Comparison of ENCODE assay signal across 27 mouse cellular contexts in genomic region chr5:117376331-117376761, GRCm38 (mm10). TPM values are rescaled to one million over a fixed set of nuclear protein-coding genes. Genes with fewer than 3 reads are reported as not detected.
DNase-seq lines count a peak whose midpoint lies in the region; ATAC-seq and TF ChIP-seq lines count a peak whose summit lies in the region.
"Had no signal": no experiment of that assay in that cellular context is flagged by ENCODE, and none has a peak within 500 bp of the region (broad histone marks: within the 10 kb centered on the region; RNA-seq: fewer than 3 reads in every experiment).

No protein-coding gene starts in this region.

- 0 out of 2 replicates have a peak overlapping the region, but pooled peaks have one; percentile 3 for H3K27ac ChIP-seq in intestine, postnatal 0 days (ENCODE audit: low read depth, low read length)
- no peak overlapping the region for H3K27ac ChIP-seq in intestine, embryonic 15.5 days
- no peak overlapping the region for H3K27ac ChIP-seq in stomach, postnatal 0 days (replicated peaks)
- H3K27ac ChIP-seq: forebrain, embryonic 10.5 days; gastrocnemius, adult 2 months; heart, embryonic 15.5 days; hindbrain, embryonic 14.5 days; limb, embryonic 12.5 days; liver, embryonic 13.5 days; midbrain, embryonic 13.5 days; stomach, embryonic 15.5 days had no signal

- H3K36me3 ChIP-seq in intestine, postnatal 0 days (ENCODE audit: control insufficient read depth, insufficient read depth) = peaks cover 90% of the 10 kb centered on the region
- peaks cover 58% of the 10 kb centered on the region for H3K36me3 ChIP-seq in intestine, embryonic 15.5 days
- H3K36me3 ChIP-seq in stomach, postnatal 0 days (ENCODE audit: control insufficient read depth, insufficient read depth, low read length) = peaks cover 37% of the 10 kb centered on the region

- no peak for ATAC-seq in intestine, postnatal 0 days
- no peak for ATAC-seq in intestine, embryonic 15.5 days
- no peak for ATAC-seq in stomach, postnatal 0 days (ENCODE audit: low FRiP score, low TSS enrichment)
- ATAC-seq: CD4-positive, CD25-positive, alpha-beta regulatory T cell, adult 4 months; forebrain, embryonic 16.5 days; inflammation-experienced regulatory T-cells, adult 6 months; midbrain, embryonic 13.5 days had no signal

- H3K4me3 ChIP-seq in intestine, postnatal 0 days (ENCODE audit: low read depth, low read length) = no peak overlapping the region
- H3K4me3 ChIP-seq in intestine, embryonic 15.5 days (replicated peaks) = no peak overlapping the region
- H3K4me3 ChIP-seq in stomach, postnatal 0 days (ENCODE audit: low read depth, low read length) = no peak overlapping the region
- H3K4me3 ChIP-seq: forebrain, embryonic 10.5 days; gastrocnemius, adult 2 months; heart, embryonic 15.5 days; limb, embryonic 12.5 days; liver, embryonic 13.5 days; megakaryocyte, embryonic 14.5 days; midbrain, embryonic 13.5 days; stomach, embryonic 15.5 days had no signal

- H3K4me1 ChIP-seq in intestine, postnatal 0 days (replicated peaks; ENCODE audit: control insufficient read depth, insufficient read depth, low read length) = no peaks in the 10 kb centered on the region
- no peaks in the 10 kb centered on the region for H3K4me1 ChIP-seq in intestine, embryonic 15.5 days (replicated peaks)
- H3K4me1 ChIP-seq in stomach, postnatal 0 days (replicated peaks; ENCODE audit: control insufficient read depth, insufficient read depth) = no peaks in the 10 kb centered on the region
- H3K4me1 ChIP-seq: forebrain, embryonic 10.5 days; heart, embryonic 15.5 days; liver, embryonic 13.5 days; midbrain, embryonic 13.5 days; stomach, embryonic 15.5 days had no signal

- TF ChIP-seq CTCF in intestine, postnatal 0 days (IDR thresholded peaks at IDR 0.05; ENCODE audit: low read depth) = no peak
- no peak for TF ChIP-seq CTCF in stomach, postnatal 0 days (IDR thresholded peaks at IDR 0.05; ENCODE audit: low read depth)

- TF ChIP-seq EP300 in stomach, postnatal 0 days (optimal IDR thresholded peaks at IDR 0.05) = no peak

- H3K9ac ChIP-seq in intestine, postnatal 0 days (ENCODE audit: low read depth, low read length) = no peak overlapping the region
- no peak overlapping the region for H3K9ac ChIP-seq in intestine, embryonic 15.5 days
- H3K9ac ChIP-seq in stomach, postnatal 0 days (ENCODE audit: low read length) = no peak overlapping the region
- H3K9ac ChIP-seq: heart, embryonic 15.5 days; hindbrain, embryonic 14.5 days; limb, embryonic 12.5 days; liver, embryonic 13.5 days; midbrain, embryonic 13.5 days; stomach, embryonic 15.5 days had no signal

- no peaks in the 10 kb centered on the region for H3K9me3 ChIP-seq in intestine, postnatal 0 days (ENCODE audit: control insufficient read depth)
- no peaks in the 10 kb centered on the region for H3K9me3 ChIP-seq in intestine, embryonic 15.5 days
- H3K9me3 ChIP-seq in stomach, postnatal 0 days (ENCODE audit: control insufficient read depth, low read length) = no peaks in the 10 kb centered on the region
- H3K9me3 ChIP-seq: forebrain, embryonic 10.5 days; heart, embryonic 15.5 days; limb, embryonic 12.5 days; liver, embryonic 13.5 days; megakaryocyte, embryonic 14.5 days; midbrain, embryonic 13.5 days; stomach, embryonic 15.5 days had no signal

- intact Hi-C loops in left cerebral cortex, postnatal 14 days (cut with DNase I) = no loop called here
- intact Hi-C loops in left cerebral cortex, postnatal 25 days (cut with DNase I) = no loop called here

- peak; percentile 50 to 84 for DNase-seq in left cerebral cortex, postnatal 14 days (ENCODE audit: low spot score in 2 of 2)
- no peak for DNase-seq in left cerebral cortex, adult 11 months (ENCODE audit: low spot score)
- peak; percentile 57 to 66 for DNase-seq in left cerebral cortex, postnatal 25 days (ENCODE audit: low spot score in 2 of 2)
- DNase-seq in testis, postnatal 10 days (ENCODE audit: low spot score) = peak; percentile 67
- no peak for DNase-seq in stomach, postnatal 0 days (ENCODE audit: low spot score)
- DNase-seq: adrenal gland, postnatal 36 days; cerebellum, adult 11 months; cerebellum, adult 9-11 months; gastrocnemius, adult 2 months; heart, postnatal 4 days; kidney, adult 9 months; kidney, postnatal 14 days; liver, embryonic 13.5 days; lung, adult 2 months had no signal

- 82% methylated on average over 11 of the region's 11 CpGs for WGBS in intestine, postnatal 0 days
- WGBS in intestine, embryonic 15.5 days = 80% methylated on average over 11 of the region's 11 CpGs
- WGBS in stomach, postnatal 0 days = 76% methylated on average over 11 of the region's 11 CpGs

- no peaks in the 10 kb centered on the region for H3K27me3 ChIP-seq in intestine, postnatal 0 days (replicated peaks; ENCODE audit: control insufficient read depth, insufficient read depth, low read length)
- H3K27me3 ChIP-seq in intestine, embryonic 15.5 days (replicated peaks) = no peaks in the 10 kb centered on the region
- H3K27me3 ChIP-seq in stomach, postnatal 0 days (ENCODE audit: control insufficient read depth, insufficient read depth, low read length) = no peaks in the 10 kb centered on the region
- H3K27me3 ChIP-seq: heart, embryonic 15.5 days; limb, embryonic 12.5 days; liver, embryonic 13.5 days; megakaryocyte, embryonic 14.5 days; midbrain, embryonic 13.5 days; stomach, embryonic 15.5 days had no signal

- H3K4me2 ChIP-seq in intestine, postnatal 0 days (replicated peaks; ENCODE audit: low read depth) = no peak overlapping the region
- no peak overlapping the region for H3K4me2 ChIP-seq in intestine, embryonic 15.5 days (replicated peaks)
- no peak overlapping the region for H3K4me2 ChIP-seq in stomach, postnatal 0 days (replicated peaks; ENCODE audit: low read depth)
- H3K4me2 ChIP-seq: heart, embryonic 15.5 days; hindbrain, embryonic 14.5 days; limb, embryonic 12.5 days; liver, embryonic 13.5 days; midbrain, embryonic 13.5 days; stomach, embryonic 15.5 days had no signal

RNA-seq across cellular contexts. Expression of gene Rfc5, which starts 12.5 kb away (rescaled TPM):
- polyA plus RNA-seq in intestine, postnatal 0 days (2015; fragmentation: Nextera tagmentation; extraction: Ambion mirVana) = 29.1 and 29.9 TPM in 2 replicates
- 95.5 and 104 TPM in 2 replicates for polyA plus RNA-seq in intestine, embryonic 15.5 days (2015; fragmentation: Nextera tagmentation; extraction: Ambion mirVana)
- total RNA-seq in left cerebral cortex, postnatal 14 days (2021) = 10 to 100 TPM; 20.2 to 25.5 TPM
- 10 to 100 TPM; 20.4 to 24.7 TPM for total RNA-seq in left cerebral cortex, postnatal 25 days (2021)
- polyA plus RNA-seq in stomach, postnatal 0 days (2015; fragmentation: Nextera tagmentation; extraction: Ambion mirVana) = 26.4 and 28.8 TPM in 2 replicates

RNA-seq across cellular contexts. Expression of gene Wsb2, which starts 19.2 kb away (rescaled TPM):
- polyA plus RNA-seq in intestine, postnatal 0 days (2015; fragmentation: Nextera tagmentation; extraction: Ambion mirVana) = 125 and 130 TPM in 2 replicates
- polyA plus RNA-seq in intestine, embryonic 15.5 days (2015; fragmentation: Nextera tagmentation; extraction: Ambion mirVana) = 82.6 and 94.5 TPM in 2 replicates
- 100 to 1,000 TPM; 387 to 415 TPM for total RNA-seq in left cerebral cortex, postnatal 14 days (2021)
- 100 to 1,000 TPM; 319 to 325 TPM for total RNA-seq in left cerebral cortex, postnatal 25 days (2021)
- 50.0 and 50.3 TPM in 2 replicates for polyA plus RNA-seq in stomach, postnatal 0 days (2015; fragmentation: Nextera tagmentation; extraction: Ambion mirVana)

RNA-seq across cellular contexts. Expression of gene Ksr2, which starts 37.5 kb away (rescaled TPM):
- polyA plus RNA-seq in intestine, postnatal 0 days (2015; fragmentation: Nextera tagmentation; extraction: Ambion mirVana) = 0.12 and 0.24 TPM in 2 replicates
- polyA plus RNA-seq in intestine, embryonic 15.5 days (2015; fragmentation: Nextera tagmentation; extraction: Ambion mirVana) = 0.44 and 0.46 TPM in 2 replicates
- total RNA-seq in left cerebral cortex, postnatal 14 days (2021) = 10 to 100 TPM; 36.5 to 39.7 TPM
- 10 to 100 TPM; 37.4 to 41.0 TPM for total RNA-seq in left cerebral cortex, postnatal 25 days (2021)
- polyA plus RNA-seq in stomach, postnatal 0 days (2015; fragmentation: Nextera tagmentation; extraction: Ambion mirVana) = 0.16 and 0.24 TPM in 2 replicates
- total RNA-seq: monocyte, adult 5-6 weeks had no signal

RNA-seq across cellular contexts. Expression of gene Vsig10, which starts 57.5 kb away (rescaled TPM):
- 13.9 and 14.9 TPM in 2 replicates for polyA plus RNA-seq in intestine, postnatal 0 days (2015; fragmentation: Nextera tagmentation; extraction: Ambion mirVana)
- polyA plus RNA-seq in intestine, embryonic 15.5 days (2015; fragmentation: Nextera tagmentation; extraction: Ambion mirVana) = 14.1 and 16.8 TPM in 2 replicates
- total RNA-seq in left cerebral cortex, postnatal 14 days (2021) = 1 to 10 TPM; 2.9 to 3.0 TPM
- 1 to 10 TPM; 1.4 to 3.3 TPM for total RNA-seq in left cerebral cortex, postnatal 25 days (2021)
- polyA plus RNA-seq in stomach, postnatal 0 days (2015; fragmentation: Nextera tagmentation; extraction: Ambion mirVana) = 9.9 and 13.0 TPM in 2 replicates

Comparison
In these comparisons a context has a peak if more than half of its experiments do, and no peak if none do; other contexts are left out.
1. DNase-seq: peak in left cerebral cortex, postnatal 14 days (2 of 2), left cerebral cortex, postnatal 25 days (2 of 2) and testis, postnatal 10 days (single experiment); none in left cerebral cortex, adult 11 months (single experiment) and stomach, postnatal 0 days (single experiment).